In the genomic region with DNA sequence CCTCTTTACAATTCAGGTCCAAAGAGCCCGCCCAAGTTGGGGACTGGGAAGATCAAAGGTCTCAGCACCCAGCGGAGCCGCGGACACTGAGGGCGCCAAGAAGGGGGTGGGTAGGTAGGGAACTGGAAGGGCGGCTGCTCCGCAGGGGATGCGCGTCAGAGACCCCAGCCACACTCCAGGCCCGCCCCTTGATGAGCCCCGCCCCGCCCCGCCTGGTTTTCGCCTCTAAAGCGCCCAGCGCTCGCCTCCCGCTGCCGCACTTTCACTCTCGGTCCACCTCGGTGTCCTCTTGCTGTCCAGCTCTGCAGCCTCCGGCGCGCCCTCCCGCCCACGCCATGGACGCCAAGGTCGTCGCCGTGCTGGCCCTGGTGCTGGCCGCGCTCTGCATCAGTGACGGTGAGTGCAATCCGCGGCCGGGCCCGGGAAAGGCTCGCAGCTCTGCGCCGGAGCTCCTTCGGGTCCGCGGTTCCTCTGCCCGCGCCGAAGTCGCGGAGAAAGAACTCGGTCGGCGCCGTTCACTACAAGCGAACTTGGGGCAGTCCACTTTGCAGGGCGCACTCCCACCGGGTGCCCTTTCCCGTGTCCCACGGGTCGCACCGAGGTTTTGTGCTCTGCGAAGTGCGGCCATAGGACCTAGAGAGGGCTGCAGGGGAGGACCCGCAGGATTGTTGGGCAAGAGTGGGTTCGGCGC, we compare ENCODE assay signal across 8 mouse cellular contexts. TPM values are rescaled to one million over a fixed set of nuclear protein-coding genes. Genes with fewer than 3 reads are reported as not detected.
DNase-seq lines count a peak whose midpoint lies in the region; ATAC-seq lines count a peak whose summit lies in the region.

A gene (plus strand): TSS at position 215 of the 691 bp plus-strand sequence.

- peak within 1 kb of the TSS; percentile 59 for H3K27ac ChIP-seq in intestine, embryonic 14.5 days (ENCODE audit: low read depth)
- no peak within 1 kb of the TSS for H3K27ac ChIP-seq in midbrain, embryonic 12.5 days (replicated peaks)
- peak within 1 kb of the TSS; percentile 38; the same call in 1 of the 2 replicates for H3K27ac ChIP-seq in stomach, embryonic 15.5 days

- H3K36me3 ChIP-seq in intestine, embryonic 14.5 days (ENCODE audit: control insufficient read depth, insufficient read depth, low read length), result peaks cover 12% of the 10 kb centered on the region; the same call in 1 of the 2 replicates
- no peaks in the 10 kb centered on the region for H3K36me3 ChIP-seq in midbrain, embryonic 12.5 days
- no peaks in the 10 kb centered on the region; the same call in 1 of the 2 replicates for H3K36me3 ChIP-seq in stomach, embryonic 15.5 days

- H3K9ac ChIP-seq in intestine, embryonic 14.5 days (ENCODE audit: low read length), result peak within 1 kb of the TSS; percentile 69
- H3K9ac ChIP-seq in midbrain, embryonic 12.5 days (replicated peaks), result peak within 1 kb of the TSS; percentile 66
- peak within 1 kb of the TSS; percentile 64 for H3K9ac ChIP-seq in stomach, embryonic 15.5 days

- H3K9me3 ChIP-seq in intestine, embryonic 14.5 days (ENCODE audit: control insufficient read depth, low read length), result no peaks in the 10 kb centered on the region
- no peaks in the 10 kb centered on the region for H3K9me3 ChIP-seq in midbrain, embryonic 12.5 days
- H3K9me3 ChIP-seq in stomach, embryonic 15.5 days, result no peaks in the 10 kb centered on the region

- H3K4me1 ChIP-seq in intestine, embryonic 14.5 days (replicated peaks; ENCODE audit: control insufficient read depth, insufficient read depth, low read length), result peaks cover 26% of the 10 kb centered on the region
- peaks cover 23% of the 10 kb centered on the region for H3K4me1 ChIP-seq in midbrain, embryonic 12.5 days
- H3K4me1 ChIP-seq in stomach, embryonic 15.5 days, result peaks cover 7% of the 10 kb centered on the region

- peak within 1 kb of the TSS; percentile 87 for H3K4me2 ChIP-seq in intestine, embryonic 14.5 days (ENCODE audit: low read length)
- peak within 1 kb of the TSS; percentile 92 for H3K4me2 ChIP-seq in midbrain, embryonic 12.5 days (replicated peaks)
- peak within 1 kb of the TSS; percentile 89 for H3K4me2 ChIP-seq in stomach, embryonic 15.5 days

- peak within 1 kb of the TSS; percentile 80 for H3K4me3 ChIP-seq in intestine, embryonic 14.5 days (ENCODE audit: low read depth, low read length)
- peak within 1 kb of the TSS; percentile 61 for H3K4me3 ChIP-seq in midbrain, embryonic 12.5 days
- peak within 1 kb of the TSS; percentile 62 for H3K4me3 ChIP-seq in stomach, embryonic 15.5 days (replicated peaks)

- peaks cover 7% of the 10 kb centered on the region for H3K27me3 ChIP-seq in intestine, embryonic 14.5 days (replicated peaks; ENCODE audit: control insufficient read depth, insufficient read depth, low read length)
- H3K27me3 ChIP-seq in midbrain, embryonic 12.5 days, result peaks cover 82% of the 10 kb centered on the region
- peaks cover 5% of the 10 kb centered on the region; the same call in 1 of the 2 replicates for H3K27me3 ChIP-seq in stomach, embryonic 15.5 days (replicated peaks)

- peak; percentile 20 for DNase-seq in layer of hippocampus, adult 11-12 months (ENCODE audit: low spot score)
- no peak for DNase-seq in layer of hippocampus, adult 9-11 months
- peak; percentile 79 for DNase-seq in embryo, embryonic 10 days (ENCODE audit: low spot score)
- DNase-seq in gastrocnemius, postnatal 36 days, result peak; percentile 73 to 76
- peak; percentile 87 for DNase-seq in intestine, embryonic 14.5 days (ENCODE audit: low spot score)
- peak; percentile 69 for DNase-seq in left cerebral cortex, postnatal 4 days

- intact Hi-C loops in gastrocnemius, postnatal 36 days (cut with DNase I), result loop anchor here (5.0 to 10.0 kb wide), 4 partner anchors 204 to 659 kb away; no protein-coding TSS in a partner anchor
- intact Hi-C loops in left cerebral cortex, postnatal 4 days (cut with DNase I), result loop anchor here (5.0 to 10.0 kb wide), 3 partner anchors 401 to 516 kb away; a partner anchor contains a TSS

- WGBS in intestine, embryonic 14.5 days, result under 1% methylated on average over 64 of the region's 64 CpGs
- WGBS in midbrain, embryonic 12.5 days, result under 1% methylated on average over 58 of the region's 64 CpGs
- under 1% methylated on average over 63 of the region's 64 CpGs for WGBS in stomach, embryonic 15.5 days

- ATAC-seq in intestine, embryonic 14.5 days (replicated peaks; ENCODE audit: low FRiP score, low TSS enrichment, low read depth), result peak; percentile 67
- ATAC-seq in midbrain, embryonic 12.5 days (ENCODE audit: low FRiP score, low read depth), result peak; percentile 65; the same call in 1 of the 2 replicates
- peak; percentile 53; the same call in 1 of the 2 replicates for ATAC-seq in stomach, embryonic 15.5 days (ENCODE audit: insufficient read depth, low FRiP score, low read depth)

RNA-seq across cellular contexts. Expression of the gene that starts here (rescaled TPM):
- 10 to 100 TPM; 38.0 to 52.1 TPM for total RNA-seq in gastrocnemius, postnatal 36 days (2021)
- 170 and 189 TPM in 2 replicates for polyA plus RNA-seq in intestine, embryonic 14.5 days (2014; fragmentation: Nextera tagmentation; extraction: Ambion mirVana)
- 10 to 100 TPM; 47.8 to 57.1 TPM for total RNA-seq in left cerebral cortex, postnatal 4 days (2021)
- 75.0 and 111 TPM in 2 replicates for polyA plus RNA-seq in midbrain, embryonic 12.5 days (2016; fragmentation: Nextera tagmentation; extraction: Ambion mirVana)
- 183 and 190 TPM in 2 replicates for polyA plus RNA-seq in stomach, embryonic 15.5 days (2015; fragmentation: Nextera tagmentation; extraction: Ambion mirVana)
